Mouse (Mus musculus) bone marrow macrophage, adult 2 months (primary cell): Measurements from ENCODE around the gene Rb1.

Source experiments
- CTCF ChIP-seq: IDR thresholded peaks from 2 replicates; pipeline ENCODE4 v1.5.1; 2012; ENCODE audit warnings: low read depth, mild to moderate bottlenecking, low read length, moderate library complexity
- POLR2A ChIP-seq: IDR thresholded peaks from 2 replicates; pipeline ENCODE4 v1.6.1; 2012; ENCODE audit warnings: mild to moderate bottlenecking, low read depth, low read length, borderline replicate concordance

DNA sequence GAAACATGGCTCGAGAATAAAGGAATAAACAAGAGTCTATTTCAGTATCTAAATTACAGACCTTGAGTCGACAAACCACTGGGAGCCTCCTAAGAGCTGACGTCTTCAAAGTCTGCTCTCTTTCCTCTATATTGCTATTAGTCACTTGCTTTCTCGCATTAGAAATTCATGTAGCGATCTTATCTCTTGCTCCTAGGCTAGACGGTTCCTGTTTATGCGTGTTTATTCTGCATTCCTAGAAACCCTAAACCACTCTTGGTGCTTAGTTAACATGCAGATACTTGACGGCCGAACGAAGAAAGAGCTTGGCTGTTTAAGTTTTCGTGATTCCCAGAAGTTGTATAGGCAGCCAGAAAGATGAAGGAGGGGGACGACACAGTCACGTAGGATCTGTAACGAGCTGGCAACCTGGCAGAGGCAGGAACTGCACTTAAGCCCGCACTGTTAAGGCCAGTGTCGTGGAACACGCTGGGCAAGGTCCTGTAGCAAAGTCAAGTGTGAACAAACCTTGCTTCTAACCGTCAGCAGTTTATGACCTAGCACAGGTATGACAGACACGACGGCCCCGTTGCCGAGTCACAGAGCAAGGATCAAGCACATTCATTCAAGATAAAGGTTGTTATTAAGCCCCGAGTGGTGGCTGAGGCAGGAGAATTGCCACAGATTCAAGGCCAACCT lies 45.2 kb upstream of the Rb1 start:
- TF ChIP-seq CTCF (no peak), POLR2A (no peak)
